Mouse (Mus musculus) regulatory T cell (primary cell): ENCODE results near the gene Kpna7.
"Not testable (repeated sequence)": the region's sequence is repeated elsewhere in the genome, so short reads cannot be mapped to it uniquely, and the experiment has no call there.

Source experiments
- in situ Hi-C: fragments of 300-600 bp; cut with MboI, MseI; formaldehyde crosslinking; loops from one replicate; pipeline ENCODE4 v1.15.1; 2025; ENCODE audit warnings: high pct_unique_total_duplicates

Kpna7 gene

DNA sequence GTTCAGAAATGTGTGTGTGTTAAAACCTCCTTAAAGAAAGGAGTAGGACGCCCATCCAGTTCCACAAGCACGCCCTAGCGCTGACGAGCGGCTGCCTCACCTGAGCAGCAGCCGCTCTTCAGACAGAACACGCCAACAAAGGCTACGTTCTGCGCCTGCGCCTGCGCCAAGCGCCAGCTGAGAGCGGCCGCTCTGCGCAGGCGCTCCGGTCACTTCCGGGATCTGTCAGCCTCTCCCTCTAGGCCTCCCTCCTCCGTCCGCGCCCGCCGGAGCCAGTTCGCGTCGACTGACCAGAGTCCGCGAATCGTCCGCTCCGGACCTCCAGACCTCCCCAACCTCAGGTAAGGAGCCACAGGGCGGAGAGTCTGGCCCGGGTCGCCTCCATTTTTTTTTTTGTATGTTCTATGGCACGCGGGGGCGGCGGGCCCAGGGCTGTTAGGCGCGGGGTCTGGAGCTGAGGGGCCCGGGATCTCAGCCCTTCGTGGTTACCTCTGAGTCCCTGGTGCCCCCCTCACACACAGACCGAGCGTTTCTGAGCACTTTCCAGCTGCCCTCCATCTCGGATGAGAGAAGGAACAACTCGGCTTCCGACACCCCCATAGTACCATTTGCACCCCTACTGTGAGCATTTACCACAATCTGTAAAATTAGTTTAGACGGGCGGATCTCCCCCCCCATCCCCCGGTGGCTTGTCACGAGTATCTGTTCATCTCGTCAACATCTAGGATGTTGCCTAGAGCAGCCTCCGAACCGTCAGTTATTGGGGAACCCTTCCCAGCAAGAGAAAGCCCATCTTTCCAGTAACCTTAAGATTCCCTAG is at the start of gene Kpna7, which contains the start of gene Arpc1a:
TSS of gene Kpna7 (minus strand) at position 399 of the 820 bp plus-strand sequence.
TSS of gene Arpc1a (plus strand) at position 199 of the 820 bp plus-strand sequence.
- in situ Hi-C loops = no loop called here

DNA sequence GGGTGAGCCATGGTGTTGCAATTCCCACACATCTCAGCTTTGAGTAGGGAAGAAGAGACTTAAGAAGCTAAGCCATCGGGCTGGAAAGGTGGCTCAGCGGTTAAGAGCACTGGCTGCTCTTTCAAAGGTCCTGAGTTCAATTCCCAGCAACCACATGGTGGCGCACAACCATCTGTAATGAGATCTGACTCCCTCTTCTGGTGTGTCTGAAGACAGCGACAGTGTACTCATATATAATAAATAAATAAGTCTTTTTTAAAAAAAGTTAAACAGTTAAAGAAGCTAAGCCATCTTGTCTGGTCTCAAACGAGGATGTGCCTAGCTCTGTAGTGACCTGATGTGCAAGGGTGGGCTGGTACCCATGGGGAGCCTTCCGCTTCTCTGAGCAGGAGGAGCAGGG is 49.4 kb upstream of the Kpna7 start:
- in situ Hi-C loops = not testable (repeated sequence)

- in situ Hi-C loops = no loop called here
Observed at GRCm38 (mm10) chr5:145130995-145131394, 47.2 kb upstream of the Kpna7 start.

DNA sequence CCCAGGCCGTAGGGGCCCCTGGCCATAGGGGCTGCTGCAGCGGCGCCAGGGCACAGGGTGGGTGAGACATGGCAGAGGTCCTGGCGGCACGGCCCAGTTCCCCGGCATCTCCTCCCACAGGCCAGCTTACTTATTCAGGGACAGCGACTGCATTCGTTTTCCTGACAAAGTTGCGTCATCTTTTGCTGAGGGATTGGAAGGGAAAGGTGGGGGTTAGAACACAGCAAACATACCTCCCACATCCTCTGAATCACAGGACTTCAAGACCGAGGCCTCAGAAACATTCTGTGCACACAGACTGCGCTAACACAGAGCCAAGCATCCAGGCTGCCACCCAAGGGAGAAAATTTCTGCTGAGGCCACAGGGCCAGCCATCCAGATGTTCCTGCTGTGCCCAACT is 46.4 kb upstream of the Kpna7 start:
- in situ Hi-C loops = no loop called here

GRCm38 (mm10) chr5:145129773-145130172 is 45.9 kb upstream of the Kpna7 start:
- in situ Hi-C loops = not testable (repeated sequence)

DNA sequence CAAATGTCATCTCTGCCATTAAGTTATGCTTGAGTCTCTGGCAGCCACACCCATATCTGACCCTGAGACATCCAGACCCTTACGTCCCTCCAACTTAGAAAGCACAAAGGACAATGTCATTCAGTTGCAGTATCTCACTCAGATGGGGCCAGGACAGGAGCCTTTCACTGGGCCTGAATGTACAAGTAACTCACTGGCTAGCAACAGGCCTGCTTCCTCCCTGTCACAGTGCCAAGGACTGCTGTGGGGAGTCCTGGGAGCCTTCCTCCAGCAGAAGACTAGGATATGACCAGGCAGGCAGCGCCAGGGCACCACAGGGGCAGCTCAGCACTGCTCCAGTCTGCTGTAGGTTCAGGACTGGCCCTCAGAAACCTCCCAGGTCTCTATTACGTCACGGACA is 45.3 kb upstream of the Kpna7 start:
- in situ Hi-C loops = no loop called here

DNA sequence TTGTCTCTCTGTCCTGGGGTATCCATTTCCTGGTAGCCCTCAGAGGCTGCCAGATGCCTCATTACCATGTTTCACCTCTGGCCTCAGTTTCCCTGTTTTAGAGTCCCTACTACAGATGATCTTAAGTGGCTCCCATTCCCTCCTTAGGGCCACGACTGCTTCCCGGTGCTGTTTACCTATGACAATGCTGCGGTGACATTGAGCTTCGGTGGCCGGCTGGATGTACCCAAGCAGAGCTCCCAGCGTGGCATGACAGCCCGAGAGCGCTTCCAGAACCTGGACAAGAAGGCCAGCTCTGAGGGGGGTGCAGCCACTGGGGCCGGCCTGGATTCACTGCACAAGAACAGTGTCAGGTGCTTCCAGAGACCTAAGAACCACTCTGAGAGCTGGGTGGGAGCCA is 42.8 kb upstream of the Kpna7 start:
- in situ Hi-C loops = no loop called here

DNA sequence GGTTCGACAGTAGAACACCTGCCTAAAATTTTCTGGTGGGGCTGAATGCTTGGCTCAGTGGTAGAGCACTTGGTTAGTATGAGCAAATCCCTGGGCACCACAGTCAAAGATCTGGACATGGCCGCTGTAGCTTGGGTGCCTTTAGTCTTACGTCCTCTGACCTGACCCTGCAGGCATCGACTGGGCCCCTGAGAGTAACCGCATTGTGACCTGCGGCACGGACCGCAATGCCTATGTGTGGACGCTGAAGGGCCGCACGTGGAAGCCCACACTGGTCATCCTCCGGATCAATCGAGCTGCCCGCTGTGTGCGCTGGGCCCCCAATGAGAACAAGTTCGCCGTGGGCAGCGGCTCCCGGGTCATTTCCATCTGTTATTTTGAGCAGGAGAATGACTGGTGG is 39.6 kb upstream of the Kpna7 start:
- in situ Hi-C loops = no loop called here

- in situ Hi-C loops = no loop called here
Observed at GRCm38 (mm10) chr5:145120921-145121320, 37.1 kb upstream of the Kpna7 start.

DNA sequence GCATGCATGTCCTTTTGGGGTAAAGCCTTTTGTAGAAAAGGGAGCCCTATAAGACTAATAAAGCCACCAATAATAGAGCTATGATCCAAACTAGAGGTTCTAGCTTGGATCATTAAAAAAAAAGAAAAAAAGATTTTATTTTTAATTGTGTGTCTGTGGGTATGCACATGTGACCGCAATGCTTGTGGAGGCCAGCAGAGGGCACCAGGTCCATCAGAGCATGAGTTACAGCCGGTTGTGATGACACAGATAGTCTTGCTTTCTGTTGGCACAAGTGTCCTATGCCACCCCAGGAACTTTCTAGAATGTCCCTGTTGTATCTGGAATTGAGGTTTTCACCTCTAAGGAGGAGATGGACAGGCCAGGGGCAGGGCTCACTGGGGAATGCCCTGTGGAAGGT is 35.6 kb upstream of the Kpna7 start:
- in situ Hi-C loops = no loop called here

DNA sequence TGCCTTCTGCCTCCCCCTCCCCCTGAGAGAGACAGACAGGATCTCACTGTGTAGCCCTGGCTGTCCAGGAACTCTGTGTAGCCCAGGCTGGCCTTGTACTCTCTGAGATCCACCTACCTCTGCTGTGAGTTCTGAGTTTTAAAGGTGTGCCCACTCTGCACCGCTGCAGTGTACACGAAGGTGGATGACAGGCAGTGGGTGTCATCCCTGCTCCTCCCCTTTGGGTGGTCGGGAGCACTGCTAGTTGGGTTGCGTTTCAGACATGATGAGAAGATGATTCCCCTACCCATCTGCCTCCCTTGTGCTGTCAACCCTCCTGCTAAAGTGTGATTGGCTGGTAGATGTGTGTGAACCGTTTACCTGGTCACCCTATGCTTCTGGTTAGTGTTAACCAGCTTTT is 34.6 kb upstream of the Kpna7 start:
- in situ Hi-C loops = no loop called here

DNA sequence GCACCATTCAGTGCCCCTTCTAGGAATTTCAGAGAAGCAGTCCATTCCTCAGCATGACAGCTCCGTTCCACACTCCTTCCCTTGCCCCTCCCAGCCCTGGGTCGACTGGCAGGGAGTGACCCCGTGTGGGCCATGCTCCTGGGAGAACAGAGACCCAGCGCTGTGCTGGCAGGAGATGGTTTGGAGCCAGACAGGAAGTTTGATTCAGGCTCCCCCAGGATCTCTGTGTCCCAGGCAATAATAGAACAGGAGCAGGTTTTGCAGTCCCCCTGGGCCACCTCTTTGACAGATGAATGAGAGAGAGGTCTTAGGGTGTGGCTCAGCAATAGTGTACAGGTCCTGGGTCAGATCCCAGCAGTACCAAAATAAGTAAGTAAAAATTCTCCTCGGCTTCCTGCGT is 34.2 kb upstream of the Kpna7 start:
- in situ Hi-C loops = no loop called here

GRCm38 (mm10) chr5:145116916-145117315 is 33.1 kb upstream of the Kpna7 start:
- in situ Hi-C loops = no loop called here

GRCm38 (mm10) chr5:145116316-145116715 is 32.5 kb upstream of the Kpna7 start:
- in situ Hi-C loops = no loop called here

- in situ Hi-C loops = no loop called here
Observed at GRCm38 (mm10) chr5:145115736-145116135, 31.9 kb upstream of the Kpna7 start.

- in situ Hi-C loops = no loop called here
Observed at GRCm38 (mm10) chr5:145114606-145115473, 31.0 kb upstream of the Kpna7 start.

DNA sequence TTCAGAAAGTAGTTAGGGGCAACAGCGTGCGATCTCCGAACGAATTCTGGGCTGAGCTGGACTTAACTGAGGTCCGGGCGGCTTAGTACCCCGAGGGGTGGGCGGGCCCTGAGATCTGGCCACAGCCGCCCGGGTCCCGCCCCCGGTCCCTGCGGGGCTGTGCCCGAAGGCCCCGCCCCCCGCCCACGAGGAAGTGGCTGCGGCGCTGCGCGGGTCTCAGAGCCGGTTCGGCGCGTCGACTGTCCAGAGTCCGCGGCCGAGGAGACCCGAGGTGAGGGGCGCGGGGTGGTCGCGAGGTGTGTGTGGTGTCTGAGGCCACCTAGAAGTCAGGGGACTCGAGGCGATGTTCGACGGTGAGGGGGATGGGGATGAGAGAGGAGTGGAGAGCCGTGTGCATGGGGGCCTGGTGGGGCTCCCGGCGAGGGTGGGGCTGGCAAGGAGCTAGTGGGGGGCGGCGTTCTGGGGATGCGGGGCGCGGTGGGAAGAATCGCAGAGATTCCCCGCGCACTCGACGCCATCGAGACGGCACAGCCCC is 30.3 kb upstream of the Kpna7 start, which contains the start of gene Arpc1b:
TSS of gene Arpc1b (plus strand) at position 145 of the 535 bp plus-strand sequence.
- in situ Hi-C loops = no loop called here

DNA sequence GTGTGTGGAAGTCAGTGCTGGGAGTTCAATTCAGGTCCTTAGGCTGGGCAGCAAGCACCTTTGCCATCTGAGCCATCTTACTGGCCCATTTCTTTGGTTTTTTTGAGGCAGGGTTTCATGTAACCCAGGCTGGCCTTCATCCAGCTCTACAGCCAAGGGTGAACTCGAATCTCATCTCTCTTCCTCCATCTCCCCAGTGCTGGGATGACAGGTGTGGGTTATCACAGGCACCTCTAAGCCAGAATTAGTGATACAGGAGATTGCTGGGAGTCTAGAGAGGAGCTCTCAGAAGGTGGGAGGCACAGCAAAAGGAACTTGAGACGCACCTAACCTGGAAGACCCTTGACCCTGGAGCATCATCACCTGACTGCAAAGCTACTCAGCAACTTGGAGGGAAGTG is 29.6 kb upstream of the Kpna7 start:
- in situ Hi-C loops = no loop called here

GRCm38 (mm10) chr5:145112566-145112965 is 28.7 kb upstream of the Kpna7 start:
- in situ Hi-C loops = no loop called here

DNA sequence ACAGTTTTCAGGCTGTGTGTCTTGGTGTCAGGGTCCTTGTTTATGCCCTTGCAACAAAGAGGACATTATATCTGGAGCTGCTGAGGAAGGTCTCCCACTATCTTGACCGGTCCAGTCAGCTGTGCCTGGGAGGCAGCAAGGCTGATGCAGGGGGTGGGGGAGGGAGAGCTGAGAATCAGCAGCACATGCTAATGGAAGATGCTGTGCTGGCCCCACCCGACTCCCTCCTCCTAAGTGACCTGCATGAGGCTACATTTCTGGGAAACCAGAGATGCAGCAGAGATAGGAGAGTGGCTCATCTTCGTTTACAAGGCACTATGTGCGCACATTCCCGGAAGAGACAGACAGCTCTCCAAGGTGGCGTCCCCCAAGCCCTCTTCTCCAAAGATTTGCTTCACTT is 26.6 kb upstream of the Kpna7 start:
- in situ Hi-C loops = no loop called here

DNA sequence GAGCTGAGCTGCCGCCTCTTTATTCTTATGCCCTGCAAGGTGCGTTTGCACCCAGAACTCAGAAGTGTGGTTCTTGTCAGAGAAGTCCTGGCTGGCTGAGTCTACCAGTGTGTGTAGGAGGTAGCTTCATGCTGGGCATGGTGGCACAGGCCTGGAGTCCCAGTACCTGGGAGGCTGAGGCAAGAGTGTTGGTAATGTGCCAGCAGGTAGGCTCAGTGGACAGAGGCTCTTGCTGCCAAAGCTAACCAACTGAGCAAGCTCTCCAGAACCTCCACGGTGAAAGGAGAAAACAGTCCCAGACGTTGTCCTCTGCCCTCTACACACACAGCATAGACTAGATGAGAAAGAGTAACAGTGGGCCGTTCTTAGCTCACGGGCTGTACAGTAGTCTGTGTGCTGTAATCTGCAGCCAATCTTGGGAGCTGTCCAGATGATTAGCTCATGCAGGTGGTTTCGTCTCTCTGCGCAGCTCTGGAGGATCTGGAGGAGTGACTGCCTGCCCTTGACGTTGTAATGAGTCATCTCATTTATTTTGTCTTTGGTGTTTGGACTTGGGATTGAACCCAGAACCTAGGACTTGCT is 22.0 kb upstream of the Kpna7 start:
- in situ Hi-C loops = no loop called here

- in situ Hi-C loops = no loop called here
Observed at GRCm38 (mm10) chr5:145104328-145104727, 20.5 kb upstream of the Kpna7 start.
